Mouse (Mus musculus): ENCODE measurements at regions not wholly inside any gene's neighbourhood (a gene's known extent, or its start where the extent isn't known, plus 50 kb on each side); places are given as distances from the start of the nearest gene placed in this dataset.

GRCm38 (mm10) chr11:63767631-63768250 lies 154.3 kb downstream of the Hs3st3b1 start:
- Histone ChIP-seq H3K27ac (ENCODE audit: control insufficient read depth, insufficient read depth, low read depth, low read length, poor library complexity) (no peak overlapping the region), H3K4me3 (replicated peaks; ENCODE audit: control insufficient read depth, low read depth, low read length) (no peak overlapping the region), H3K4me1 (ENCODE audit: control insufficient read depth, insufficient read depth, low read length) (no peaks in the 10 kb centered on the region)
- TF ChIP-seq POLR2A (IDR thresholded peaks at IDR 0.05; ENCODE audit: borderline replicate concordance, control insufficient read depth, low read depth, low read length) (no peak), CTCF (IDR thresholded peaks at IDR 0.05; ENCODE audit: control insufficient read depth, insufficient read depth, low read length) (no peak)
- 77% methylated on average over 10 of the region's 10 CpGs for WGBS

DNA sequence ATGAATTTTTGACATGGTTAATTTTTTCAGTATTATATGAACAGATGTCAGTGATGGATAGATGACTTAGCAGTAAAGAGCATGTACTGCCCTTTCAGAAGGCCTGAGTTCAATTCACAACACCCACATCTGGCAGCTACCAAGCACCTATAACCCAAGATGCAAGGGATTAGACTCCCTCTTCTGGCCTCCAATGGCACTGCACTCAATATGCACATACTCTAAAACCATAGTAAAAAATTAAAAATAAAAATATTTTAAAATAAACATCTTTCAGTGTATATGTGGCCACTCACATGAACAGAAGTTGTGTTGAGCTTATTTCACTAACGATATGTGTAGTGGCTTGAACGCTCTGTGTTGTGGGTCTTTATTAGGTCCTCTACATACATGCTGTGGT lies 152.4 kb downstream of the Hs3st3b1 start:
- H3K4me3 ChIP-seq (replicated peaks; ENCODE audit: control insufficient read depth, low read depth, low read length) = no peak overlapping the region
- 92% methylated on average over 2 of the region's 2 CpGs for WGBS
- TF ChIP-seq CTCF (IDR thresholded peaks at IDR 0.05; ENCODE audit: control insufficient read depth, insufficient read depth, low read length) (no peak), POLR2A (IDR thresholded peaks at IDR 0.05; ENCODE audit: borderline replicate concordance, control insufficient read depth, low read depth, low read length) (no peak)
- H3K4me1 ChIP-seq (ENCODE audit: control insufficient read depth, insufficient read depth, low read length) = no peaks in the 10 kb centered on the region
- H3K27ac ChIP-seq (ENCODE audit: control insufficient read depth, insufficient read depth, low read depth, low read length, poor library complexity) = no peak overlapping the region

- Histone ChIP-seq H3K4me3 (replicated peaks; ENCODE audit: control insufficient read depth, low read depth, low read length) (no peak overlapping the region), H3K27ac (ENCODE audit: control insufficient read depth, insufficient read depth, low read depth, low read length, poor library complexity) (no peak overlapping the region), H3K4me1 (ENCODE audit: control insufficient read depth, insufficient read depth, low read length) (no peaks in the 10 kb centered on the region)
- TF ChIP-seq CTCF (IDR thresholded peaks at IDR 0.05; ENCODE audit: control insufficient read depth, insufficient read depth, low read length) (no peak), POLR2A (IDR thresholded peaks at IDR 0.05; ENCODE audit: borderline replicate concordance, control insufficient read depth, low read depth, low read length) (no peak)
- WGBS = 77% methylated on average over 6 of the region's 6 CpGs
These were observed 146.7 kb downstream of the Hs3st3b1 start for GRCm38 (mm10) chr11:63775382-63775781.

DNA sequence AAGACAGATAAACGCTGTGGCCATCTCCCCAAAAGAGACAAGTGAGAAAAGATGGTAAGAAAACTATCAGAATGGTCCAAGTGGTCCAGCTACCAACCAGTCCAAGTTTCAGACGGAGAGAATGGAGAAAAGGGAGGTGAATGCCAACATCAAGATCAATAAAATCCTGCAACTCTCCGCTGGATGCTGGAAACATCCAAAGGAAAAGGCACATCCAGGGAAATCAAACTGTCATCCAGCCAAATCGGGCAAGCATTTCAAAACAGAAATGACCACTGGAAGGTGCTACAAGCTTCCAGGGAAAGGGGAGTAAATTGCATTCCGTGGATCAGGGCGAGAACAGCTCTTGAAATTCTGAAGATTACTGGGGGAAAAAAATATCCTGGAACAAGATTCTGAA lies 142.7 kb downstream of the Hs3st3b1 start:
- Histone ChIP-seq H3K27ac (ENCODE audit: control insufficient read depth, insufficient read depth, low read depth, low read length, poor library complexity) (no peak overlapping the region), H3K4me3 (replicated peaks; ENCODE audit: control insufficient read depth, low read depth, low read length) (no peak overlapping the region), H3K4me1 (ENCODE audit: control insufficient read depth, insufficient read depth, low read length) (no peaks in the 10 kb centered on the region)
- no peak for TF ChIP-seq CTCF (IDR thresholded peaks at IDR 0.05; ENCODE audit: control insufficient read depth, insufficient read depth, low read length)
- TF ChIP-seq POLR2A (IDR thresholded peaks at IDR 0.05; ENCODE audit: borderline replicate concordance, control insufficient read depth, low read depth, low read length) = no peak
- WGBS = 65% methylated on average over 6 of the region's 6 CpGs

- Histone ChIP-seq H3K4me3 (replicated peaks; ENCODE audit: control insufficient read depth, low read depth, low read length) (no peak overlapping the region), H3K27ac (ENCODE audit: control insufficient read depth, insufficient read depth, low read depth, low read length, poor library complexity) (no peak overlapping the region), H3K4me1 (ENCODE audit: control insufficient read depth, insufficient read depth, low read length) (no peaks in the 10 kb centered on the region)
- TF ChIP-seq POLR2A (IDR thresholded peaks at IDR 0.05; ENCODE audit: borderline replicate concordance, control insufficient read depth, low read depth, low read length) (no peak), CTCF (IDR thresholded peaks at IDR 0.05; ENCODE audit: control insufficient read depth, insufficient read depth, low read length) (no peak)
- WGBS = 82% methylated on average over 19 of the region's 19 CpGs
These were observed 139.8 kb downstream of the Hs3st3b1 start for GRCm38 (mm10) chr11:63781967-63782915.

DNA sequence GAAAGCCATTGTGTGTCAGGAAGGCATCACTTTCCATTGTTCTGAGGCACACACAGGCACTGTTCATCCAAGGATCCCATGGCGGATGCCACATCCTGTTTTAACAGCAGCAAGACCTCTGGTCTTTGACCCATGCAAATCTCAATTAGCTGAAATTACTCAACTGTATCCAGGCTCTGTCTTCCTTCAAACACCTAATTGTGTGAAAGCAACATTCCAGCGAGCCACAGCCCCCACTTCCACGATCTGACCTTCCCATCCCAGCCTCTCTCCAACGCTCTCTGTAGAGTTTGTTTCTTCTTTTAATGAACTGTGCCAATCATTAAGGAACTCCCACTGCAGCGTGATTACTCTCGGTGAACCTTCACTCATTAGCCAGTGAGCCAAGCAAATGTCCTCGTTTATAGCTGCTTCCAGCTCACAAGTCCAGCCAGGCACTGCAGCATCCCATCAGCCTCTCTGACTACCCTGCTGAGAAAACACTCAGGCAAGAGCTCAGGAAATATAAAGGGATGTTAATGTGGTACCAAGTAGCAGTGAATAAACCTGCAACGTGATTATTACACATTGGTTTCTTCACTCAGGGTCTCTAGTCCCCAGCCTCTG lies 136.7 kb downstream of the Hs3st3b1 start:
- 55% methylated on average over 8 of the region's 8 CpGs for WGBS
- TF ChIP-seq CTCF (IDR thresholded peaks at IDR 0.05; ENCODE audit: control insufficient read depth, insufficient read depth, low read length) = no peak
- no peak for TF ChIP-seq POLR2A (IDR thresholded peaks at IDR 0.05; ENCODE audit: borderline replicate concordance, control insufficient read depth, low read depth, low read length)
- H3K27ac ChIP-seq (ENCODE audit: control insufficient read depth, insufficient read depth, low read depth, low read length, poor library complexity) = no peak overlapping the region

DNA sequence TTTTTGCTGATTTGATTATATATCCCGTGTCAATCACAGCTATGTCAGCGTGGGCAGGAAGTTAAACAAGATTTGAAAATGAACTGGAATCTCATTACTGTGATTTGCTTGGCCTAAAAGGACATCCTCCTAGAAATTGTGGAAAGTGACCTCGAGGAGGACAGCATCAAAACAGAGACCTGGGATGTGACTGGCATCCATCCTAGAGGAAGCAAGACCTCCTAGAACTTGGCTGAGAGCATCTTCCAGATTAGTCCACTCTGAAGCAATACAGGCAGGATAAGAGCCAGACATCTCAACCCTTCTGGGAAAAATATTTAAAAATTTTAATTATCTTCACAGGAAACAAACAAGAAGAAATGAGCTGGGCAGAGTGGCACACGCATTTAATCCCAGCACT lies 136.1 kb downstream of the Hs3st3b1 start:
- TF ChIP-seq CTCF (IDR thresholded peaks at IDR 0.05; ENCODE audit: control insufficient read depth, insufficient read depth, low read length) = no peak
- no peak for TF ChIP-seq POLR2A (IDR thresholded peaks at IDR 0.05; ENCODE audit: borderline replicate concordance, control insufficient read depth, low read depth, low read length)
- Histone ChIP-seq H3K27ac (ENCODE audit: control insufficient read depth, insufficient read depth, low read depth, low read length, poor library complexity) (no peak overlapping the region), H3K4me1 (ENCODE audit: control insufficient read depth, insufficient read depth, low read length) (no peaks in the 10 kb centered on the region), H3K4me3 (replicated peaks; ENCODE audit: control insufficient read depth, low read depth, low read length) (no peak overlapping the region)
- 65% methylated on average over 4 of the region's 4 CpGs for WGBS

More for the DNA sequence above, 136.7 kb downstream of the Hs3st3b1 start:
- no peaks in the 10 kb centered on the region for H3K4me1 ChIP-seq (ENCODE audit: control insufficient read depth, insufficient read depth, low read length)
- no peak overlapping the region for H3K4me3 ChIP-seq (replicated peaks; ENCODE audit: control insufficient read depth, low read depth, low read length)

- WGBS = 80% methylated on average over 8 of the region's 8 CpGs
- Histone ChIP-seq H3K27ac (ENCODE audit: control insufficient read depth, insufficient read depth, low read depth, low read length, poor library complexity) (no peak overlapping the region), H3K4me1 (ENCODE audit: control insufficient read depth, insufficient read depth, low read length) (no peaks in the 10 kb centered on the region)
These were observed 132.5 kb downstream of the Hs3st3b1 start for GRCm38 (mm10) chr11:63789473-63790120.

More at GRCm38 (mm10) chr11:63789473-63790120, 132.5 kb downstream of the Hs3st3b1 start:
- no peak for TF ChIP-seq POLR2A (IDR thresholded peaks at IDR 0.05; ENCODE audit: borderline replicate concordance, control insufficient read depth, low read depth, low read length)
- no peak for TF ChIP-seq CTCF (IDR thresholded peaks at IDR 0.05; ENCODE audit: control insufficient read depth, insufficient read depth, low read length)
- no peak overlapping the region for H3K4me3 ChIP-seq (replicated peaks; ENCODE audit: control insufficient read depth, low read depth, low read length)

Data from bone marrow, adult 2 months (tissue).